Mouse (Mus musculus) ovary, adult 10 weeks (tissue): Measurements from ENCODE around the gene Olfr750. TPM values are rescaled to one million over a fixed set of nuclear protein-coding genes. Genes with fewer than 3 reads are reported as not detected.

ENCODE experiments used
- polyA plus RNA-seq: library from polyadenylated mRNA; stranded (reverse); fragments of 350-450 nt; fragmentation: Illumina TruSeq; extraction: RNeasy Lipid Tissue Mini Kit (QIAGEN cat#74804); gene quantifications from one replicate; pipeline ENCODE4 v1.2.3, GENCODE M21; 2014

The Olfr750 gene
- not detected for polyA plus RNA-seq

GRCm38 (mm10) chr14:51074335-51074734 lies at the start of gene Olfr750:
TSS of gene Olfr750 (minus strand) at chr14:51074435.

DNA sequence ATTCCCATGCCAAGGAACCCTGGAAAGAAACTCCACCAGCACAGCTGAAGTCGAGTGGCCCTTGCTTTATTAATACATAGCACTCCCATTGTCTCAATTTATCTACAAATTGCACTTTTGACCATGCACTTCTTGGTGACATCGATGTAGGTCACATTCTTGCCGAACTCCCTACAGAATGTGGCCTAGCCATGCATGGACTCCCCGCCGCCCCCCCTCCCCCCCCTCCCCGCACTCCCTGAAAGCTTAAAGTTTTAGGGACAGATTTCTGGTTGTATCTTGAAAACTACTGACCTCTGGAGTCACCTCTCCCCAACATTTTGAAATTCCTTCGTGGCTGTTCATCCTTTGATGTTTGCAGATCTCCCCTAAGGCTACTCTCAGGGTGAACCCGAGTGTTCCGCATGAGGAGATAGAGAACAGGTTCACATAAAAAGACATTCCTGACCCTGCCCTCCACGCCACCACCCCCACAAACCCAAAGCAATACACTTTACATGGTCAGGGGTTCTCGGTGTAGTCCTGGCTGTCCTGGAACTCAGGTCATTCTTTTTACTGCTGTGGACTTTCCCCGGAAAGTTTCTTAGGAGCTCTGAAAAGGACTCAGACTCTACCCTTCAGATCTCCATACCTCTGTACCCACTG lies 39.8 kb upstream of the Olfr750 start, which contains the start of gene Eddm3b:
Gene Eddm3b, plus strand, starts transcription at position 511 of the 645 bp plus-strand sequence.

GRCm38 (mm10) chr14:51090921-51091900 lies 17.0 kb upstream of the Olfr750 start, which contains the start of the genes Rnase4 and Ang:
TSS of gene Rnase4 (plus strand) at chr14:51091077.
TSS of gene Ang (plus strand) at chr14:51091150.

GRCm38 (mm10) chr14:51057401-51057831 lies 16.8 kb downstream of the Olfr750 start, which contains the start of gene Rnase12:
TSS of gene Rnase12 (minus strand) at chr14:51057661.

DNA sequence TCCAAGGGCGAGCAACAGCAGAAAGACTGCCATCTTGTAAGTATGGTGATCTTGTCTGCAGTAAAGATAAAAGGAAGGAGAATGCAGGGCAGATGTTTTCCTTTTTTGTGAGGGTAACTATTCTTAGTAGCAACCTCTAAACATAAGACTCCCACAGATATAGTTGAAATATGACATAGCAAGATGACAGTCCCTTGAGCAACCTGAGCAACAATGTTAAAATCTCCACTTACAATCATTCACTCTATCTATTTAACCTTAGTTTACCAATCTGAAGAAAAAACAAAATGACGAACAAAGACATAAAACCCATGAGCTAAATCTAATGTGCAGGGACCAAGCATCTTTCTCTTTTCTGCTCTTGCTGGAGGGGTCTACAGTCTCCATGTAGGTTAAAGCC lies 24.2 kb downstream of the Olfr750 start, which contains the start of gene Rnase11:
Gene Rnase11, minus strand, starts transcription at position 101 of the 400 bp plus-strand sequence.

DNA sequence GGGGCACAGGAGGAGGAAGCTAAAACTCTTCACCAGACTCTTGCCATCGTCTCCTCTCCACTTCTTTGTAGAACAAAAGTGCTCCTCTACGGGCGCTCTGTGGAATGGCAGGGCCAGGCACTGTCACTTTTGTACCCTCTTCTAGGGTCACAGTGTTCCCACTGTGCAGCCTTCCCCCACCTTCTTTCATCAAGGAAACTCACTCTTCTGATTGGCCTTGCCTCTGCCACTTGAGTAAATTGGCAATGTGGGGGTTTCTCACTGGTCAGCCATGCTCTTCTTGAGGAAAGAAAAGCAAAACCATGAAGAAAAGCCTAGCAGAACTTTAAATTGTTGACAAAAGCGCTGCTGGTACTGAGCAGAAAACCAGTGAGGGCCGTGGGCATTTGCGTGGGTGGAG lies 32.5 kb downstream of the Olfr750 start, which contains the start of gene Rnase9:
Gene Rnase9, minus strand, starts transcription at position 101 of the 400 bp plus-strand sequence.

Other genes starting within 250 kb of the Olfr750 start
- 6.2 TPM for gene Tep1, start 203.9 kb downstream of the Olfr750 start, polyA plus RNA-seq
- gene Klhl33, start 176.9 kb downstream of the Olfr750 start, polyA plus RNA-seq = 0.46 TPM
- gene Osgep, start 149.5 kb downstream of the Olfr750 start, polyA plus RNA-seq = 14.7 TPM
- gene Apex1, start 149.5 kb downstream of the Olfr750 start, polyA plus RNA-seq = 27.8 TPM
- gene Pip4p1, start 143.6 kb downstream of the Olfr750 start, polyA plus RNA-seq = 10.7 TPM
- 37.1 TPM for gene Pnp, start 143.4 kb downstream of the Olfr750 start, polyA plus RNA-seq
- not detected for gene Gm49342, start 129.9 kb downstream of the Olfr750 start, polyA plus RNA-seq
- not detected for gene Pnp2, start 118.4 kb downstream of the Olfr750 start, polyA plus RNA-seq
- gene Rnase10, start 66.7 kb downstream of the Olfr750 start, polyA plus RNA-seq = 1.4 TPM
- not detected for gene Rnase9, start 32.6 kb downstream of the Olfr750 start, polyA plus RNA-seq
- gene Rnase11, start 24.3 kb downstream of the Olfr750 start, polyA plus RNA-seq = not detected
- not detected for gene Rnase12, start 16.8 kb downstream of the Olfr750 start, polyA plus RNA-seq
- 184 TPM for gene Rnase4, start 16.6 kb upstream of the Olfr750 start, polyA plus RNA-seq
- gene Ang, start 16.7 kb upstream of the Olfr750 start, polyA plus RNA-seq = 4.8 TPM
- gene Eddm3b, start 40.0 kb upstream of the Olfr750 start, polyA plus RNA-seq = 0.54 TPM
- 5.0 TPM for gene Rnase6, start 49.5 kb upstream of the Olfr750 start, polyA plus RNA-seq
- 1.7 TPM for gene Rnase1, start 72.3 kb upstream of the Olfr750 start, polyA plus RNA-seq
- not detected for gene Rnase2b, start 87.8 kb upstream of the Olfr750 start, polyA plus RNA-seq
- not detected for gene Ang2, start 124.7 kb upstream of the Olfr750 start, polyA plus RNA-seq
- not detected for gene Ear14, start 129.0 kb upstream of the Olfr750 start, polyA plus RNA-seq
- gene Rnase2a, start 181.7 kb upstream of the Olfr750 start, polyA plus RNA-seq = not detected